ENCODE assay signal across 17 mouse cellular contexts in genomic region chr8:35924026-35924425, GRCm38 (mm10).
DNase-seq lines count a peak whose midpoint lies in the region; ATAC-seq lines count a peak whose summit lies in the region.
"Had no signal": no experiment of that assay in that cellular context is flagged by ENCODE, and none has a peak within 500 bp of the region (broad histone marks: within the 10 kb centered on the region; RNA-seq: fewer than 3 reads in every experiment).

No protein-coding gene starts in this region.

- H3K4me2 ChIP-seq in midbrain, embryonic 11.5 days, result no peak overlapping the region
- H3K4me2 ChIP-seq: forebrain, embryonic 13.5 days; heart, embryonic 13.5 days; hindbrain, embryonic 15.5 days had no signal

- peak; percentile 56 for DNase-seq in midbrain, embryonic 11.5 days (ENCODE audit: low spot score, missing footprints)
- no peak for DNase-seq in midbrain, embryonic 10.5 days (ENCODE audit: low spot score)
- peak; percentile 90 to 93 for DNase-seq in cerebellum, adult 18-20 months
- peak; percentile 96 for DNase-seq in cerebellum, adult 9-11 months
- peak; percentile 88 for DNase-seq in cerebellum, postnatal 36 days
- no peak for DNase-seq in right cerebral cortex, postnatal 10 days (ENCODE audit: low spot score in 2 of 2)
- no peak for DNase-seq in lung, postnatal 10 days
- no peak for DNase-seq in thymus, postnatal 36 days
- DNase-seq: adrenal gland, postnatal 14 days; forebrain, postnatal 0 days; gastrocnemius, postnatal 14 days; heart, postnatal 36 days had no signal

- no peaks in the 10 kb centered on the region for H3K9me3 ChIP-seq in midbrain, embryonic 11.5 days (ENCODE audit: control insufficient read depth, low read length)
- H3K9me3 ChIP-seq in midbrain, embryonic 10.5 days (replicated peaks), result no peaks in the 10 kb centered on the region
- H3K9me3 ChIP-seq: embryonic facial prominence, embryonic 10.5 days; forebrain, embryonic 13.5 days; heart, embryonic 13.5 days; hindbrain, embryonic 15.5 days had no signal

- no peak overlapping the region for H3K4me3 ChIP-seq in midbrain, embryonic 11.5 days (ENCODE audit: low read depth, low read length)
- no peak overlapping the region for H3K4me3 ChIP-seq in midbrain, embryonic 10.5 days
- H3K4me3 ChIP-seq: embryonic facial prominence, embryonic 10.5 days; forebrain, embryonic 13.5 days; heart, embryonic 13.5 days; hindbrain, embryonic 15.5 days had no signal

- H3K9ac ChIP-seq in midbrain, embryonic 11.5 days (ENCODE audit: low read length), result no peak overlapping the region
- H3K9ac ChIP-seq: forebrain, embryonic 13.5 days; forebrain, postnatal 0 days; heart, embryonic 13.5 days; hindbrain, embryonic 15.5 days had no signal

- no peak overlapping the region for H3K27ac ChIP-seq in midbrain, embryonic 11.5 days (ENCODE audit: low read depth, low read length)
- H3K27ac ChIP-seq in midbrain, embryonic 10.5 days (replicated peaks), result no peak overlapping the region
- H3K27ac ChIP-seq: embryonic facial prominence, embryonic 10.5 days; forebrain, embryonic 13.5 days; heart, embryonic 13.5 days; hindbrain, embryonic 15.5 days had no signal

- 0 out of 2 replicates have a peak, but pooled peaks cover 4% of the 10 kb centered on the region for H3K4me1 ChIP-seq in midbrain, embryonic 11.5 days (ENCODE audit: control insufficient read depth, insufficient read depth, low read length)
- peaks cover 18% of the 10 kb centered on the region for H3K4me1 ChIP-seq in midbrain, embryonic 10.5 days

- WGBS in midbrain, embryonic 11.5 days, result 90% methylated on average over 1 of the region's 1 CpGs
- WGBS in midbrain, embryonic 10.5 days, result 67% methylated on average over 1 of the region's 1 CpGs

- H3K36me3 ChIP-seq in midbrain, embryonic 11.5 days (ENCODE audit: control insufficient read depth, insufficient read depth, low read length), result no peaks in the 10 kb centered on the region
- H3K36me3 ChIP-seq in midbrain, embryonic 10.5 days, result no peaks in the 10 kb centered on the region
- H3K36me3 ChIP-seq: embryonic facial prominence, embryonic 10.5 days; heart, embryonic 13.5 days; hindbrain, embryonic 15.5 days had no signal

- no peaks in the 10 kb centered on the region for H3K27me3 ChIP-seq in midbrain, embryonic 11.5 days (ENCODE audit: control insufficient read depth, insufficient read depth, low read length)
- H3K27me3 ChIP-seq in midbrain, embryonic 10.5 days (ENCODE audit: low read depth, poor library complexity, severe bottlenecking), result no peaks in the 10 kb centered on the region
- H3K27me3 ChIP-seq: forebrain, embryonic 13.5 days; heart, embryonic 13.5 days; hindbrain, embryonic 15.5 days had no signal

- ATAC-seq in midbrain, embryonic 11.5 days (ENCODE audit: low FRiP score), result no peak
- ATAC-seq: forebrain, embryonic 13.5 days; forebrain, postnatal 0 days; intestine, embryonic 16.5 days had no signal

Comparison
In these comparisons a context has a peak if more than half of its experiments do, and no peak if none do; other contexts are left out.
1. DNase-seq: peak in midbrain, embryonic 11.5 days (single experiment), cerebellum, adult 18-20 months (2 of 2), cerebellum, adult 9-11 months (single experiment) and cerebellum, postnatal 36 days (2 of 2); none in midbrain, embryonic 10.5 days (single experiment), right cerebral cortex, postnatal 10 days (0 of 2), lung, postnatal 10 days (single experiment) and thymus, postnatal 36 days (0 of 2).